Mouse (Mus musculus) liver, postnatal 0 days (tissue): ENCODE results near the gene Gm48552.

Experiments
- CTCF ChIP-seq: sonication (generic); IDR thresholded peaks from 2 replicates; pipeline ENCODE4 v1.5.1; 2016; ENCODE audit warnings: antibody characterized with exemption, low read depth
- EP300 ChIP-seq: IDR thresholded peaks from 2 replicates; pipeline ENCODE4 v1.6.1; 2016; ENCODE audit warnings: antibody characterized with exemption, low read depth, mild to moderate bottlenecking

- no peak for TF ChIP-seq CTCF
- TF ChIP-seq EP300 = peak; percentile 83
Measured at GRCm38 (mm10) chr10:81383802-81384604, 4.8 kb upstream of the Gm48552 start, which contains the start of the genes Dohh and Gm48551.
